Mouse (Mus musculus): ENCODE data around the gene Ccr10. TPM values are rescaled to one million over a fixed set of nuclear protein-coding genes. Genes with fewer than 3 reads are reported as not detected.
"Not testable (repeated sequence)": the region's sequence is repeated elsewhere in the genome, so short reads cannot be mapped to it uniquely, and the experiment has no call there.

Gene Ccr10
- polyA plus RNA-seq, 1 experiment from 2014 or later: 0.29 TPM

DNA sequence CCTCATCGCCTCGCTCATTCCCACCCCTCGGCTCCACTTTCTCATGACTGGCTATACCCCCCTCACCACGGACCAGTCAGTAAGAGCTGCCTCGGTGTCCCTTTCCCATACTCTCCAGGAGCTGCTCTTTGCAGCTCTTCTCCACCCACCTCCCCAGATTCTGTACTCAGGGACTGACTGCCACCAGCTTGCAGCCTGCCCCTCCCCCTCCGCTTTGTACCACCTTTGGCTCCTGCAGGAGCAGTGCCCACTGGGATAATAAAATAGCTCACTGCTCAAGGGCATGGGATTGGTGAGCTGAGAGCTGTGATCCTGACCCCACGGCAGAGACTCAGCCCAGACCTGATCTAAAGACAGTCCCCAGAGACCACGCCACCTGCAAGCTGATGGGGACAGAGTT, 50.7 kb downstream of the Ccr10 start:
- not testable (repeated sequence) for H3K27me3 ChIP-seq (replicated peaks; ENCODE audit: control insufficient read depth, insufficient read depth, low read length); H3K4me2 ChIP-seq (ENCODE audit: low read depth, low read length); H3K27ac ChIP-seq (ENCODE audit: low read length); H3K36me3 ChIP-seq (ENCODE audit: control insufficient read depth, insufficient read depth, low read length); H3K9me3 ChIP-seq (ENCODE audit: control insufficient read depth, low read length); ATAC-seq; H3K4me3 ChIP-seq (ENCODE audit: low read length); H3K9ac ChIP-seq (ENCODE audit: low read depth, low read length)
- 93% methylated on average over 8 of the region's 8 CpGs for WGBS
- H3K4me1 ChIP-seq (ENCODE audit: control insufficient read depth, insufficient read depth, low read length): peaks cover 10% of the 10 kb centered on the region

Small RNAs within 50 kb of the gene (microRNA-seq; reads per million reads assigned to microRNA genes)
- gene Gm27626: not detected

Other genes with a start within 250 kb of the Ccr10 start
- gene Stat3, start 235.9 kb downstream of the Ccr10 start, polyA plus RNA-seq (2015; fragmentation: Nextera tagmentation; extraction: Ambion mirVana): 48.9 and 53.2 TPM in 2 replicates
- gene Cavin1, start 204.6 kb downstream of the Ccr10 start, polyA plus RNA-seq (2015; fragmentation: Nextera tagmentation; extraction: Ambion mirVana): 214 and 221 TPM in 2 replicates
- 38.8 and 43.3 TPM in 2 replicates for gene Atp6v0a1, start 166.0 kb downstream of the Ccr10 start, polyA plus RNA-seq (2015; fragmentation: Nextera tagmentation; extraction: Ambion mirVana)
- gene Naglu, start 105.4 kb downstream of the Ccr10 start, polyA plus RNA-seq (2015; fragmentation: Nextera tagmentation; extraction: Ambion mirVana): 14.7 and 18.2 TPM in 2 replicates
- 0.10 and 0.16 TPM in 2 replicates for gene Hsd17b1, start 97.0 kb downstream of the Ccr10 start, polyA plus RNA-seq (2015; fragmentation: Nextera tagmentation; extraction: Ambion mirVana)
- 44.4 and 47.1 TPM in 2 replicates for gene Coasy, start 92.9 kb downstream of the Ccr10 start, polyA plus RNA-seq (2015; fragmentation: Nextera tagmentation; extraction: Ambion mirVana)
- 78.6 and 87.5 TPM in 2 replicates for gene Mlx, start 88.2 kb downstream of the Ccr10 start, polyA plus RNA-seq (2015; fragmentation: Nextera tagmentation; extraction: Ambion mirVana)
- gene Psmc3ip, start 80.0 kb downstream of the Ccr10 start, polyA plus RNA-seq (2015; fragmentation: Nextera tagmentation; extraction: Ambion mirVana): 15.0 and 18.1 TPM in 2 replicates
- gene Retreg3, start 55.5 kb downstream of the Ccr10 start, polyA plus RNA-seq (2015; fragmentation: Nextera tagmentation; extraction: Ambion mirVana): 12.6 and 13.2 TPM in 2 replicates
- 51.0 and 56.3 TPM in 2 replicates for gene Tubg1, start 55.5 kb downstream of the Ccr10 start, polyA plus RNA-seq (2015; fragmentation: Nextera tagmentation; extraction: Ambion mirVana)
- gene Tubg2, start 19.5 kb downstream of the Ccr10 start, polyA plus RNA-seq (2015; fragmentation: Nextera tagmentation; extraction: Ambion mirVana): 3.9 and 4.2 TPM in 2 replicates
- 0.86 and 0.87 TPM in 2 replicates for gene Cntnap1, start 4.9 kb downstream of the Ccr10 start, polyA plus RNA-seq (2015; fragmentation: Nextera tagmentation; extraction: Ambion mirVana)
- 9.2 and 10.1 TPM in 2 replicates for gene Plekhh3, start 4.1 kb downstream of the Ccr10 start, polyA plus RNA-seq (2015; fragmentation: Nextera tagmentation; extraction: Ambion mirVana)
- 16.2 and 18.8 TPM in 2 replicates for gene Ezh1, start 51.0 kb upstream of the Ccr10 start, polyA plus RNA-seq (2015; fragmentation: Nextera tagmentation; extraction: Ambion mirVana)
- gene Ramp2, start 70.6 kb upstream of the Ccr10 start, polyA plus RNA-seq (2015; fragmentation: Nextera tagmentation; extraction: Ambion mirVana): 87.8 and 95.1 TPM in 2 replicates
- gene Vps25, start 78.3 kb upstream of the Ccr10 start, polyA plus RNA-seq (2015; fragmentation: Nextera tagmentation; extraction: Ambion mirVana): 152 and 155 TPM in 2 replicates
- gene Wnk4, start 85.1 kb upstream of the Ccr10 start, polyA plus RNA-seq (2015; fragmentation: Nextera tagmentation; extraction: Ambion mirVana): 10.2 and 10.8 TPM in 2 replicates
- gene Cntd1, start 103.6 kb upstream of the Ccr10 start, polyA plus RNA-seq (2015; fragmentation: Nextera tagmentation; extraction: Ambion mirVana): 0.84 and 1.0 TPM in 2 replicates
- 258 and 278 TPM in 2 replicates for gene Coa3, start 103.7 kb upstream of the Ccr10 start, polyA plus RNA-seq (2015; fragmentation: Nextera tagmentation; extraction: Ambion mirVana)
- gene Becn1, start 126.8 kb upstream of the Ccr10 start, polyA plus RNA-seq (2015; fragmentation: Nextera tagmentation; extraction: Ambion mirVana): 136 and 145 TPM in 2 replicates
- gene Psme3, start 140.8 kb upstream of the Ccr10 start, polyA plus RNA-seq (2015; fragmentation: Nextera tagmentation; extraction: Ambion mirVana): 119 and 125 TPM in 2 replicates
- gene Aoc2, start 149.6 kb upstream of the Ccr10 start, polyA plus RNA-seq (2015; fragmentation: Nextera tagmentation; extraction: Ambion mirVana): 0.86 and 0.88 TPM in 2 replicates
- 2.4 and 2.7 TPM in 2 replicates for gene Aoc3, start 155.2 kb upstream of the Ccr10 start, polyA plus RNA-seq (2015; fragmentation: Nextera tagmentation; extraction: Ambion mirVana)
- 1.2 and 1.9 TPM in 2 replicates for gene G6pc, start 192.1 kb upstream of the Ccr10 start, polyA plus RNA-seq (2015; fragmentation: Nextera tagmentation; extraction: Ambion mirVana)
- gene Aarsd1, start 242.2 kb upstream of the Ccr10 start, polyA plus RNA-seq (2015; fragmentation: Nextera tagmentation; extraction: Ambion mirVana): 53.6 and 64.0 TPM in 2 replicates
- gene Gm27029, start 249.4 kb upstream of the Ccr10 start, polyA plus RNA-seq (2015; fragmentation: Nextera tagmentation; extraction: Ambion mirVana): 7.2 and 10.1 TPM in 2 replicates
- 16.6 and 19.1 TPM in 2 replicates for gene Rundc1, start 249.6 kb upstream of the Ccr10 start, polyA plus RNA-seq (2015; fragmentation: Nextera tagmentation; extraction: Ambion mirVana)
- 11.1 and 12.4 TPM in 2 replicates for gene Ptges3l, start 249.9 kb upstream of the Ccr10 start, polyA plus RNA-seq (2015; fragmentation: Nextera tagmentation; extraction: Ambion mirVana)

Data from intestine, embryonic 16.5 days (tissue).